Mouse (Mus musculus): ENCODE data around the gene Ttc23.

The Ttc23 gene

DNA sequence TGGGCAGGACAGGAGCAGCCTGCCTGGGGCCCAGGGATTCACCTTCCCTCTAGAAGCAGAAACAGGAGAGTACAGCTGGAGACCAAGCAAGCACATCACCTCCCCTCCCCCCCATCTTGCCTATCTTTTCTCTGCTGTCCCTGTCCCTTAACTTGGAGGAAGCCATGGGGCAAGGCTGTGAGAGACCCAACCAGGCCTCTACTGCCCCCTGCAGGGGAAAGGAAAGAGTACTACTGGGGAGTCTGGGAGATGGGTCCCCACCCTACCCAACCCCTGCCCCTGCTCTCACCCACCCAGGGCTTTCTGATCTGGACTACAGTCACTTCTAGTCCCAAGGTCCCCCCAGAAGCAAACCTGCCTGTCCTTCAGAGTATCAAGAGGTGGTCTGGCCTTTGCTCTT, 53.6 kb downstream of the Ttc23 start:
- DNase-seq, result no peak

DNA sequence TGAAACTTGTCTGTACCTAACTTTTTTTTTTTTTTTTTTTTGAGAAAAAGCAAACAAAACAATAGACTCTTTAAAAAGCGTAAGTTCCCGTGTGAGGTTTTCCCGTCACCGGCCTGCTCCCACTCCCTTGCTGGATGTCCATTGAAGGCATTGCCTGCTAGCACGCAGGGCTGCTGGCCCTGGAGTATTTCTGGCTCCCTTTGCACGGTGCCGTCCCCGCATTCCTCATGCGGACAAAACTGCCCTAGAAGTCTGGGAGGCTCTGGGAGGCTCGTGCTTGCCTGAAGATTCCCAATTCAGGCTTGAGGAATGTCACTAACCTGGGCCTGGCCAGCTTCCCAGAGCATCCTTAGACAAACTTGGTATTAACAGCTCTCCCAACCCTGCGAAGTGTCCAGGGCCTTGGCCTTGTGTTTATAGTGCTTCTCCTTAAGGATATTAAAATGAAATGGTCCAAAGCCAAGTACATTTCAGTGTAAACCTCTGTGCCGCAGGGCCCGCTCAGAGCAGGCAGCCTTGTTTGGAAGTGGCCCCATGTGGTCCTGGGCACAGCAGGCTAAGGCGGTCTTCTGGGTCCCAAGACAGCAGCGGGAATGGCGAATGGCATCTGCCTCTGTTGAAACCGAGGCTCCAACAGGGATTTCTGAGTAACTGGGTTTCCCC, 54.2 kb downstream of the Ttc23 start:
- no peak for DNase-seq

DNA sequence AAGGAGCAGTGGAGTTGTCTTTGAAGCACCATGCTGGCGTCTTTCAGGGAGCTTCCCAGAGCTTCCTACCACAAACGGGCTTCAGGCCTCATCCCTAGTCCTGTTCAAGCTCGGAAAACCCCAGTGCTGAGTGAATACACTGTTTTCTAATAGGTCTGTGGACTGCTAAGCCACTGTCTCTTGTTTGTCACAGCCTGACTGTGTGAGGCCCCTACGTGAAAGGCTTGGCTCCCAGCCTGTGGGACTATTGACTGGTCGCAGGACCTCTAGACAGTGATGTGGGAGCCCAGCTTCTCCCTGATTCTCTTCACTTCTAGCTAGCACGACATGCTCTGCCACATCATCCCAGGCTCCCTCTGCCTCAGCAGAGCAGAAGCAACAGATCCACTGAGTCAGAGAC, 61.0 kb downstream of the Ttc23 start:
- no peak for DNase-seq

DNA sequence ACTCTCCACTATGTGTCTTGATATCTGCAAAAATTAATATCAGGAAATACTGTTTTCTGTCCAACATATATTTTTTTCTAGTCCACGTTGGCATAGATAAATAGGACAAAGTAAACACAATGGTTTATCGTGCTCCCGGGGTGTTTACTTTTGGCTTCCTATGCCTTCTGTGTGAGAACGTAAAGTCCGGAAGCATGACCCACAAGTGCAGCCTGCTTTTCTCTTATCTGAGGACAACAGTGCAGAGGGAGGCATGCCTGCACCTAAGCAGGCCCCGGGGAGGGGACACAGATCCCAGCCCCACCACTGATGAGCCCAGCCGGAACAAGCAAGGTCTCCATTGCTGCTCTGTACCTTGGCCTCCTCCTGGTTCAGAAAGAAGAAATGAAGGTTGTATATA, 63.0 kb downstream of the Ttc23 start:
- no peak for DNase-seq

DNA sequence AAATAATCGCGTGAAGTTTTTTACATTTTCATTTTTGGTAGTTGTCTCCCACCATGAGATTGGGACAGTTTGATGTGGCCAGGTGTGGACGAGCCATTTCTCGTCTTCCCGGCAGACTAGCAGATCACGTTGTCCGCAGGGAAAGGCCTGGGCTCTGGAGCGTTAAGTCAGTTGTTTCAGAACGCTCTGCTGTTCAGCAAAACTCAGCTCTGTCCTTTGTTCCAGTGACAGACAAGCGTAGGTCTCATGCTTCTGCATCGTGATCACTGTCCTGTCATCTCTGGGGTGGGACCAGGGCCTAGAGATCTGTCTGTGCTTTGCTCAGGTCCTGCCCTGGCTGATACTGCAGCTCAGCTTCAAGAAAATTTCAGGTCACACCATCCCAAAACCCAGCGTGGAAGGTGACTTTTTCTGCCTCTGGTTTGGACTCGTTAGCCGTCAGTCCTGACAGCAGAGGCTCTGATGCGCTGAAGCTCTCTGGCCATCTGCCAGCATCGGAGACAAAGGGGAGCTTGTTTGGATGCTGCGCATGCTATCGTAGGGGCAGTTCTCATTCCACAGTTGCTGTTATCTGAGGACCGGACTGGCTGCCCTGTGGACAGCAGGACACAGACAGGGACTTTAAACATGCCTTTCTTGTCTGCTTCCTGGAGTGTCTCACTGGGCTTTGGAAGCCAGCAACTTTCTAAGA, 66.8 kb downstream of the Ttc23 start:
- DNase-seq, result peak; percentile 17

DNA sequence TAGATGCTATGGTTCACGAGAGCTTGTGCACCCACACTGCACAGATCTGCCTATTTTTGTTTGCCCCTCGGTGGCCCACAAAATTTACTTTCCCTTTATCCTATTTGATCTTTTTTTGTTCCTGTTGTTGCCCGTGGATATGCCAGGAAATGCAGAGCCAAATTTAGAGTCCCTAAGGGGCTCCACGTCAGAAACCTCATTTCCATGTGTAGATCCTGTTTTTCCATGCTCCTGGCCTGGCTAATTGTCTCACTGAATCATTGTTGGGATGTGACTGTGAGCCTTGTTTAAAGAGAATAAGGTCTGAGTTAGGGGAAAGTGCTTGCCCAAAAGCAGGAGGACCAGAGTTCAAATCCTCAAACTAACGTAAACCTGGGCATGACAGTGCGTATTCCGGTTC, 68.0 kb downstream of the Ttc23 start:
- no peak for DNase-seq

DNA sequence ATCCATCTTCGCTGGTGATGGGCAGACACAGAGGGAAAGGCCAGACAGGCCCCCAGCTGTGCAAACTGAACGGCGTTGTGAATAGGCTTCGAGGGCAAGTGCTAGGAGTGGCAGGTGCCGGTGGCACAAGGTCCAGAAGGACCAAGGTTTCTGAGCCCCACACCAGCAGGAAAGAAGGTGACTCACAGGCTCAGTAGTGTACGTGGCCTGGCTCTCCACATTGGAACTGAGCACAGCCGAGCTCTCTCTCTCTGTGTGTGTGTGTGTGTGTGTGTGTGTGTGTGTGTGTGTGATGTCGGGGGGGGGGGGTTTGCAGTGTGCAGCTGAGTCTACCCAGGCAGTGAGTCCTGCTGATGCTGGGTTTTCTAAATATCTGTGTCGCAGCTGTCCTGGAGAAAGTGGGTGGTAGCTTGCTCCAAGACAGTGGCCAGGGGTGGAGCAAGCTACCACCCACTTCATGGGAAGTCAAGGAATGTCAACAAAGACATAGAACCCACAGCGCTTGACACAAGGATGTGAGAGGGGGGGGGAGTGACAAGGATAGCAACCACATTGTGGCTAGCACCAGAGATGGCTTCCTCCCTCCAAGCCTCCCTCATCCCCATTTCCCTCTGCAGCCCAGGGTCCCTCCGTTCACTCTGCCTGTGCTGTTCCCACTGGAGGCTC, 69.1 kb downstream of the Ttc23 start:
- DNase-seq, result no peak

DNA sequence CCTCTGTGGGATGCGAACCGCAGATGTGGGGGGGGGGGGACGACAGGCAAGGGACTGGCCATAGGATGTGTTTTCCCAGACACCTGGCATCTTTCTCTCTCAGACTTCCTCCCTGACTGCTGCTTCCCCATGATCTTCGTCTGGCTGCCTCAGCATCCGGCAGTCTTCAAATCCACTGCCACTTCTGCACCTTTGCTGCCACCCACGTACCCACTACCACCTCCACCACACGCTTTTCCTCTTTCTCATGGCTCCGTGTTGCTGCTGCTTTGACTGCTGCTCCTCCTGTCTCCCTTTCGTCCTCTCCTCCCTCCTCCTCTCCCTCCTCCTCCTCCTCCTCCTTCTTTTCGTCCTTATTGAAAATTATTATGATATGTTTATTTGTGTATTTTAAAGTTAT, 69.7 kb downstream of the Ttc23 start:
- no peak for DNase-seq

DNA sequence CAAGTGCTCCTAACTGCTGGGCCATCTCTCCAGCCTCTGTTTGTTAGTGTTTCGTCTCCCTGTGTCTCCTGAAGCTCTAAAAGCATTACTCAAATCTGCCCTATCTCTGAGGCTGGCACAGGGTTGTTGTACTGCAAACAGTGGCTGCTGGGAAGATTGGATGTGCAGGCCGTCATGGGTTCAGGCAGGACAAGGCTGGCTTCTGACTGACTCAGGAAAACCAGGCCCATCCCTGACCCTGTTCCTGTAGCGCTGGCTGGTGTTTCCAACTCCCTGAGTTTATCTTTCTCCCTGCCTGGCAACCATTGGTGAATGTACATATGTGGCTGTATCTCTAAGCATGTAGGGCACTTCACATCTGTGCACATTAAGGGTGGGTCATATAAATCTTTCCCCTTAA, 70.3 kb downstream of the Ttc23 start:
- DNase-seq, result no peak

DNA sequence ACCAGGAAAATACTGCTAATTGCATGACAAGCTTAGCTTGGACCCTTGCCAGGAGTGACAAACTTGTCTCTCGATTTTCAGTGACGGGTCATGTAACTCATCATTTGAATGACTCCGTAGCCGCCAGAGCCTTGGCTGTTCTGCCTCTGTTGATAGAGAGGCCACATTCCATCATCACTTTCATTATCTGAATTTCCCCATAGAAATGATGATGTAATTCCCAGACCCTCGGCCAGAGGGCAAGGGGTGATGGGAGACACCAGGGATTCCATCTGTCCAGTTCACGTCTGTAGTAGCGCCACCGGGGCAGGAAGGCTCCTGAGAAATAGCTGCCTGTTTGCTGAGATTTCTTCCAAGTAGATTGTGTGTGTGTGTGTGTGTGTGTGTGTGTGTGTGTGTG, 71.6 kb downstream of the Ttc23 start:
- no peak for DNase-seq

DNA sequence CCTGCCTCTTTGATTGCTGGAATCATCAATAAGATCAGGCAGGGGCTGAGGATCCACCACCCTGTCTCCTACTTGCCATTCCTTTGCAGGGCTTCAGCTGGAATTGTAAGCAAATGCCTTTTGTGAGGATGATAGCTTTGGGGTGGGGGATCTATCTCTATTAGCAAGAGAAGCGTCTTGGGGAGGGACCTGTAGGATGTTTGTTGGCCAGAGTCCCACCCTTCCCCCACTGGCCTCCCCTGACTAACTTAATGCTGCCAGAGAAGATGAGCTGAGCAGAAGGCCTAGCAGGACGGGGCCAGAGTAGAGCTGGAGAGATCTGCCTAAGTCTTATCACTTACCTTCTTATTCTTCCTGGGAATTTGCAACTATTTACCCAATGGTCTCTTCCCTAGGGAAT, 75.0 kb downstream of the Ttc23 start:
- DNase-seq, result no peak

DNA sequence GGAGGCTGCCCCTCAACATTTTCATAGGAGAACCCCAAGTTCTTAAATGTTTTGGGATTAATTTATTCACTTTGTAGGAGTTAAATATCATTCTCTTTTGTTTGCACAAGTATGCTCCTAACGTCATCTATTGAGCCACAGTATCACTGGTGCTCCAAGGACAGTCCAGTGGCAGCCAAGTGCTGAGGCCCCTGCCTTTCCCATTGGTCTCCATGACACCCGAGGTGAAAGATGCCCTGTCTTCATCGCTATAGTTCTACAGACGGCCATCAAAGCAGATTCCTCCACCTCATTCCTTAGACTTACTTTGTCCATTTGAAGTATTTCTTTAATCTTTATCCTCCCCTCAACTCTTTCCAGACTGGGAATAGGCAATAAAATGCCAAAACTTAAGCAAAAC, 77.3 kb downstream of the Ttc23 start:
- no peak for DNase-seq

DNA sequence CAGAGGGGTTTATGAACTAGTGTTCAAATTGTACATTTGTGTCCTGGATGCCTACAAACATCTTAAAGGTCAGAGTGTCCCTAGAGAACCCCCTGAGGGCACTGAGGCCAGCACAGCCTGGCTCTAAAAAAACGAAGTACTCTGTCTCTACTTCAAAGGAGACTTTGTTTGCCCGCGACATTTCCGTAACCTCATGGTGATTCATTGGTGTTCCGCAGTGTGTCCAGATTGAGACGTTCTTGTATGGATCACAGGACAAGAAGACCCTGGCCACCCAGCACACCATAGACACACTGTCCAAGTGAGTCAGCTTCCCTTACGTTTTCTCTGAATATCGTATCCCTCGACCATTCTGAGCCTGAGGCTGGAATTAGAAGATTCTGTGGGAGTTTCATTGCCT, 77.8 kb downstream of the Ttc23 start:
- DNase-seq, result no peak

DNA sequence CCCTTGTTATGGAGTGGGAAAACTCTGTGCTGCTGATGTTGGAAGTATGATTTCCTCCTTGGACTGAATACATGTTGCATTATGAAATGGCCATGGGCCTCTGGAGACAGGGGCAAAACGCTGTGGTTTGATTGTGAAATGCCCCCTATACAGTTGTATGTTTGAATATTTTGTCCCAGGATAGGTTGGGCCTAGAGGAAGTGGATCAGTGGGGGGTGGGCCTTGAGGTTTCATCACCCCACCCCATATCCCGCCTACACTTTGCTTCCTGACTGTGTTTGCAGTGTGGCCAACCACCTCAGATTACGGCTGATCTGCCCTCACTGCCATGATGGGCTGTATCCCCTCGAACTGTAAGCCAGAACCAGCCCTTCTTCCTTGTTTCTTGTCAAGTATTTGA, 81.0 kb downstream of the Ttc23 start:
- DNase-seq, result no peak

DNA sequence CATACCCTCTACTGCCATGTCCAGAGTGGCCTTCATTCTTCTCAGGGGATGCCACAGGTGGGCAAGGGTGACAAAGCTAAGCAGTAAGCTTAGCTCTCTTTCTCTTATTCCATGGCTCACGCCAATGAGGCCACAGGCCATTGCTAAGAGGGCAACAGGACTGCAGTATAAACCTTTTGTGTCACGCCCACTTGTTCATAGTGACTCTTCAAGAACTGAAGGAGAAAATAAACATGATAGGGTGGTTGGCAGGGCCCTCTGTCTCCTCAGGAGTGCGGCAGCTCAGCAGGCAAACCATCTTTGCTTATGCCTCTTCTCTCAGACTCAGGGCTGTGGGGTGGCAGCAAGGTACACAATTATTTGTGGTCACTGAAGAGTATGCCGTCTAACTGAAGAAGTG, 81.6 kb downstream of the Ttc23 start:
- DNase-seq, result no peak

DNA sequence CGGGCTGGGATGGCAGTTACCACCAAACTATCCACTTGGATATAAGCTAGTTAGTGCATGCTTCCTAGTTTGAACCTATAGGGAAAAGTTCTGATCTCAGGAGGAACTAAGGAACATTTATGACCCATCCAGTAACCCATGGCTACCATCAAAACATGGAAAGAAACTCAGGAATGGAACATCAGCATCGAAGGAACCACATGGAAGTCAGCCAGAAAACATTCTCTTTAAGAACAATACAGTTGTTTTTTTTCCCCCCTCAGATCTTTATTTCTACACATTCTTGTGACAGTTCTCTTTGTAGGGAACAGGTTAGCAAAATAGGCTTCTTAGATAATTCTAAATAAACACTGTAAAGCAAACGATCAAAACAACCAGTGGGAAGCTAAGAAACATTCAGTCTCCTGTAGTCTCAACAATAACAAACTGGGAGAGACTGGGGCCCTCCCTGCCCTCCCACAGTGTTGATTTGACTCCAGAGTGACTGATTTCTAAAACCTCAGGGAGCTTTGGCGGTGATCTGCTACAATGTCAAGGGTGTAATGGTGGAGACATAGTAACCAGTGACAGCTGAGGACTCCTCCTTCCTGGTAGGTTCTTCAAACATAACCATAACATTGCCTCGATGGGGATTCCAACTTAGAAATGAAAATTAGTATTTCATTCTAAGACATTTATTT, 83.4 kb downstream of the Ttc23 start:
- no peak for DNase-seq

DNA sequence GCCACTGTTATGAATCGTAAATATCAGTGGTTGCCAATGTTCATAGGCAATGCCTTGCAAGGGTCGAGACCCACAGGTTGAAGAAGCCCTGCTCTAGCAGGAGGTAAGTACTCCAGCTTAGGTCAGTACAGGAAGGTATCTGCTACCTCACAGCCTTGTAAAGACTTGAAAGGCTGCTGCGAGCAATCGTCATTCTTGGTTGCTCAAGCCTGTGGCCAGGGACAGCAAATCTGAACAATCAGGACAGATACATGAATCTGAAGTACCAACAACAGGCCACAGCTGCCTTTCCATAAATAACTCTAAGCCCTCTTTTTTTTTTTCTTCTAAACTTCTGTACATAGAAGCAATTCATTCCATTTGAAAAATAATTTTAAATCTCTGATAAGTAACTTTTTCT, 85.1 kb downstream of the Ttc23 start:
- no peak for DNase-seq

DNA sequence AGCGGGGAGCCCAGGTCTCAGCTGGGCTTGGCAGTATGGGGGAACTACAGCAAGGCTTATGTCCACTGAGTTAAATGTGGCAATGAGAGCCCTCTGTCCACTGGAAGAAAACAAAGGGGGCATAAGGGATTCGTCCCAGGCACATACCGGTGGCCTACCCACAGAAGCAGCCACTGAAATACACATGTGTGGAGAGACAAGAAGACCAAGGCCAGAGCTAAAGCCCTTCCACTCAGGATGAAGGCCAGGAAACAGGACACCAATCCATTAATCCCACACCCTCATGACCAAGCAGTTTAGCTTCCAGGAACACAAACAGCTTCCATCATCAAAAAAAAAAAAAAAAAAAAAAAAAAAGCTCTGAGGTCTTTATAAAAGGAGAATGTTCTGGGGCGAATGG, 93.2 kb downstream of the Ttc23 start:
- no peak for DNase-seq

DNA sequence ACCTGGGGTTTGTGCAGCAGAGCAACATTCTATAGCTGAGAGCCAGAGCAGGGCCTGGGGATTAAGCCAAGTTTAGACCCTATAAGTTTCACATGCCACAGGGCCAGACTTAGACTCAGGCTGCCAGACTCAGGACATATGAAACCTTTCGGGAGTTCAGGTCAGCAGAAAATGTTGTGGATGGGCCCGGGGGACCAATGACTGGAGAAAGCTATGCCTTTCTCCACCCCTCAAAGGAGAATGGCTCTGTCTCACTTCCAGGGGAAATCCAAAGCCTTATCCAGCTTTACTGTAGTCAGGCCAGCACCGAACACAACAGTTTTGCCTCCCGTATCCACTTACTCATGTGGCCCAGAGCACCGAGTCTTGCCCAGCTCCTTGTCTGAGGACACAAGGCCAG, 93.6 kb downstream of the Ttc23 start:
- no peak for DNase-seq

DNA sequence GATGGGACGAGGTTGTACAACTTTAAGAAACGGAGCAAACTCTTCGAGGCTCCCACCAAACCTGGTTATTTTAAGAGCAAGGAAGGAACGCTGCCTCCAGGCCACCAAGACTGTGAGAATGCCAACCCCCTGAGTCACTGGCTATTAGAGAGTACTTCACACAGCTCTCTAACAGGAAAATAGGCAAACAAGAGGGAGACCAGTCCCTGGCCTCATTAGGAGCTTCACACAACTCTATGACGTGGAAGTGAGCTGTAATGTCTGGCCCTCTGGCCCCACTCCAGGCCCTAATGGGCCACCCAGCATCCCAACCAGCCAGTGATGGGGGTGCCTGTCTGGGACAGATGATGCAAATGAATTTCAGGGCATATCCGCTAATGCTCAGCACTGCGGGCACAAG, 94.5 kb downstream of the Ttc23 start:
- DNase-seq, result no peak

DNA sequence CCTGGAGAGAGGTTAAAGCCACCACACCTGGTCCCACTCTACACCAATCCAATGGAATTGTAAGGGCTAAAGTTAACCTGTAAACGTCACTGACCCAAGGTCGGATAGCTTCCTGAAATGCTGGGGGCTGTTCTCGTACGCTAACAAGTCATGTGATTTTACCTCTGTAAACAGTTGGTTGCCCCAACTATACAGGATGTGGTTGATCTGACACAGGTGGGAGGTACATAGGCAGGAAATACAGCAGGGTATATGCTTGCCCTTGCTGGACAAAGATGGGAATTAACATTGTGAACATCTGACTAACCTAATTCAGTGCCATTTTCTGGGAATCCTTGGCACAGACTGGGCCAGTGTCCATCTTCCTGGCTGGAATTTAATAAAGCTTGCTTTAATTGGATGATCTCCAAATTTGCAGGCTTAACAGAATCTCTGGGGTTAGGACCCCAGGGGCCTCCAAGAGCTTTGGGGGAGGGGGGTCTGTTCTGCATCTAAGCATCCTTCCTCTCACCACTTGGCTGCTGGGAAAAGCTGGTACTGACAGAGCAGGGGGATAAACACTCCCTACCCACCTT, 100.6 kb downstream of the Ttc23 start:
- no peak for DNase-seq

DNA sequence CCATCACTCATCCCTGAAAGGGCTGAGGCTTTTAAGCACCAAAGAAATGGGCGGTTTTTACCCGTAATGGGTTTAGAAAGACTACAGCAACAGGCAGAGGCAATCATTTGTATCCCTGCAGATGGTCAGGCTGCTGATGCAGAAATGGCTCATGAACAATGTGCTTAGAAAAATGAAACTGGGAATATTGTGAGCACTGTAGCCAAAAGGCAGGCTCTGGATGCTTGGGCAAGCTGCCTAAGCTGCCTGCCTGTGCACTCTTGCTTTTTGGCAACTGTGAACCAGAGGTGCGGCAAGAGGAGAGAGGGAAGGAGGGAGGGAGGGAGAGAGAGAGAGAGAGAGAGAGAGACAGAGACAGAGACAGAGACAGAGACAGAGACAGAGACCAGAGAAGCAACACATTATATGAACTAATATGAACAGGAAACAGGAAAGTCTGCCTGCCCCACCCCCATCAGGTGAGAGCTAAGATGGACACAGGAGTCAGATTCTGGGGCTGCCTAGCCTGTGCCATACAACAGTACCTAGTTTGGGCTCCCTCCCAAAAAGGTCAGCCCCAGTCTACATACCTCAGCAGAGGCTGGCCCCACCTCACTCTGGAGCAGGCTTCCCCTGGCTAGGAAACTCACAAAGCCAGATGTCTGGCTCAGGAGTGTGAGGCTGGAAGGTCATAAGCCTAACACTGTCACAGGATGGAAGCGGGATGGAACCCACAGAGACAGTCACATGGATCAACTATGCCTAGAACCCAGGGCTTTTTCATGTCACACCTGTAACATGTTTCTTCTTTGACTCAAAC, 102.4 kb downstream of the Ttc23 start:
- no peak for DNase-seq

DNA sequence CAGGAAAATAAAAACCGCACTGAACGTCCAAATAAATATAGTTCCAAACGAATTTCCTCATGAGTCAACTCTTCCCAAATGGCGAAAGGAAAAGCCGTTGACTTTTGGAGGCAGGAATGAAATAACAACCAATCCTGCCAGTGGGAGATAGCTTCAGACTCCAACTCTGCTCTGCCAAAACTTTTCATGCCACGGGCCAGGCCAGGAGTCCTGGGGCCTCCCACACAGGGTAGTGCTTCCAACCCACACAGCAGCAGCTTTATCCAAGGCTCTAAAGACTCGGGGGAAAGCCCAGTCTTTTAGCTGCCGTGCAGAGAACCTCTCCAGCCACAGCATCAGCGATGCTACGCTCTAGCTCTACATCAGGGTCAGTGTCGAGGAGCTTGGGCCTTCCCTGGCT, 107.4 kb downstream of the Ttc23 start:
- DNase-seq, result no peak
